Mouse (Mus musculus) cerebellum, postnatal 36 days (tissue): ENCODE data around the gene Gm10300.

Experiments
- DNase-seq, 2 experiments: peaks; one replicate each; pipeline ENCODE4 v3.0.0; 2021 to 2022; ENCODE audit warnings: mixed read lengths in 2 of 2

Gene Gm10300

GRCm38 (mm10) chr4:132051321-132052275 lies 22.9 kb upstream of the Gm10300 start:
- no peak for DNase-seq

- no peak for DNase-seq
Observed at GRCm38 (mm10) chr4:132057311-132057710, 17.2 kb upstream of the Gm10300 start.

- DNase-seq = no peak
Observed at GRCm38 (mm10) chr4:132059541-132059940, 15.0 kb upstream of the Gm10300 start.

GRCm38 (mm10) chr4:132060040-132060832 lies 14.3 kb upstream of the Gm10300 start:
- DNase-seq = no peak

GRCm38 (mm10) chr4:132062289-132062688 lies 12.2 kb upstream of the Gm10300 start:
- no peak for DNase-seq

- DNase-seq = no peak
Observed at GRCm38 (mm10) chr4:132062934-132063884, 11.3 kb upstream of the Gm10300 start.

GRCm38 (mm10) chr4:132064550-132064949 lies 9.9 kb upstream of the Gm10300 start:
- DNase-seq = no peak

GRCm38 (mm10) chr4:132065578-132065977 lies 8.9 kb upstream of the Gm10300 start:
- no peak for DNase-seq

- DNase-seq = peak; percentile 68
Observed at GRCm38 (mm10) chr4:132066101-132066773, 8.3 kb upstream of the Gm10300 start.

GRCm38 (mm10) chr4:132067112-132067937 lies 7.2 kb upstream of the Gm10300 start:
- DNase-seq = peak; percentile 57 to 65

- peak; percentile 68 to 69 for DNase-seq
Observed at GRCm38 (mm10) chr4:132067938-132068235, 6.6 kb upstream of the Gm10300 start.

GRCm38 (mm10) chr4:132071674-132072073 lies 2.8 kb upstream of the Gm10300 start:
- DNase-seq = no peak

GRCm38 (mm10) chr4:132072156-132072555 lies 2.3 kb upstream of the Gm10300 start:
- no peak for DNase-seq

- DNase-seq = peak; percentile 43 to 45
Observed at GRCm38 (mm10) chr4:132072946-132073345, 1.6 kb upstream of the Gm10300 start.

- peak; percentile 100 for DNase-seq
Observed at GRCm38 (mm10) chr4:132074933-132075769, 654 bp downstream of the Gm10300 start, which contains the start of gene Epb41. Gene Epb41, minus strand, starts transcription at chr4:132075321.

- DNase-seq = no peak
Observed at GRCm38 (mm10) chr4:132075796-132076195, 1.3 kb downstream of the Gm10300 start.

GRCm38 (mm10) chr4:132076480-132077405 lies 2.2 kb downstream of the Gm10300 start:
- no peak for DNase-seq

- no peak for DNase-seq
Observed at GRCm38 (mm10) chr4:132077445-132077844, 2.9 kb downstream of the Gm10300 start.

GRCm38 (mm10) chr4:132078296-132078714 lies 3.8 kb downstream of the Gm10300 start:
- no peak for DNase-seq
